Mouse (Mus musculus) gastrocnemius, postnatal 4 days (tissue): ENCODE data around the gene Dagla. TPM values are rescaled to one million over a fixed set of nuclear protein-coding genes. Genes with fewer than 3 reads are reported as not detected.

ENCODE experiments used
- DNase-seq, 2 experiments: peaks; one replicate each; pipeline ENCODE4 v3.0.0; 2021 to 2022; ENCODE audit warnings: low spot score in 2 of 2, mixed read lengths in 2 of 2
- total RNA-seq, 2 experiments: library from RNA; stranded (reverse); gene quantifications; 2 replicates each; pipeline ENCODE4 v1.2.3; 2021

The Dagla gene
- total RNA-seq, 2 experiments from 2014 or later: 9.3 to 10.4 TPM

GRCm38 (mm10) chr19:10286458-10286872, 18.2 kb downstream of the Dagla start:
- peak in 1 of 2 experiments; percentile 58 for DNase-seq

- no peak for DNase-seq
Observed at GRCm38 (mm10) chr19:10280771-10281540, 23.7 kb downstream of the Dagla start.

GRCm38 (mm10) chr19:10279668-10280067, 25.0 kb downstream of the Dagla start:
- no peak for DNase-seq

- no peak for DNase-seq
Observed at GRCm38 (mm10) chr19:10278669-10279324, 25.9 kb downstream of the Dagla start.

GRCm38 (mm10) chr19:10277759-10278158, 26.9 kb downstream of the Dagla start:
- no peak for DNase-seq

- no peak for DNase-seq
Observed at GRCm38 (mm10) chr19:10277331-10277730, 27.3 kb downstream of the Dagla start.

GRCm38 (mm10) chr19:10276483-10277144, 28.1 kb downstream of the Dagla start:
- DNase-seq: no peak

- DNase-seq: no peak
Observed at GRCm38 (mm10) chr19:10274056-10274455, 30.6 kb downstream of the Dagla start.

- DNase-seq: peak in 1 of 2 experiments; percentile 64
Observed at GRCm38 (mm10) chr19:10272746-10273145, 31.9 kb downstream of the Dagla start.

- no peak for DNase-seq
Observed at GRCm38 (mm10) chr19:10271592-10271991, 33.1 kb downstream of the Dagla start.

GRCm38 (mm10) chr19:10270356-10270755, 34.3 kb downstream of the Dagla start:
- no peak for DNase-seq

- DNase-seq: no peak
Observed at GRCm38 (mm10) chr19:10268851-10269250, 35.8 kb downstream of the Dagla start.

GRCm38 (mm10) chr19:10267953-10268352, 36.7 kb downstream of the Dagla start:
- DNase-seq: no peak

GRCm38 (mm10) chr19:10267057-10267456, 37.6 kb downstream of the Dagla start:
- DNase-seq: no peak

- DNase-seq: peak; percentile 70 to 87
Observed at GRCm38 (mm10) chr19:10266196-10266850, 38.4 kb downstream of the Dagla start.

GRCm38 (mm10) chr19:10261369-10261768, 43.3 kb downstream of the Dagla start:
- DNase-seq: no peak

GRCm38 (mm10) chr19:10258279-10259011, 46.2 kb downstream of the Dagla start:
- peak; percentile 70 to 85 for DNase-seq

- DNase-seq: no peak
Observed at GRCm38 (mm10) chr19:10248128-10248527, 56.5 kb downstream of the Dagla start.

- no peak for DNase-seq
Observed at GRCm38 (mm10) chr19:10247165-10247564, 57.5 kb downstream of the Dagla start.

- DNase-seq: peak in 1 of 2 experiments; percentile 52
Observed at GRCm38 (mm10) chr19:10244183-10244582, 60.5 kb downstream of the Dagla start.

- DNase-seq: no peak
Observed at GRCm38 (mm10) chr19:10242916-10243315, 61.8 kb downstream of the Dagla start.
